Mouse (Mus musculus) myocyte (in vitro differentiated cells): ENCODE measurements around the gene Dctpp1. TPM values are rescaled to one million over a fixed set of nuclear protein-coding genes. Genes with fewer than 3 reads are reported as not detected.
A peak's percentile ranks its signal among the peaks of the same experiment; 100 is the strongest.

Experiments
- H3K27me3 ChIP-seq: one replicate; pipeline ENCODE4 v1.6.1; 2011; ENCODE audit not compliant: control insufficient read depth, insufficient read depth, insufficient read length
- H3K36me3 ChIP-seq: one replicate; pipeline ENCODE4 v1.6.1; 2011; ENCODE audit not compliant: control insufficient read depth, insufficient read depth
- H3K4me2 ChIP-seq: one replicate; pipeline ENCODE4 v1.6.1; 2011; ENCODE audit warnings: low read depth, control low read depth
- H3K4me3 ChIP-seq: one replicate; pipeline ENCODE4 v1.5.1; 2011; ENCODE audit warnings: mild to moderate bottlenecking, control low read depth, moderate library complexity
- H3K79me2 ChIP-seq: one replicate; pipeline ENCODE4 v1.6.1; 2011; ENCODE audit not compliant: control insufficient read depth, insufficient read depth
- H3ac ChIP-seq: one replicate; pipeline ENCODE4 v1.6.1; 2011; ENCODE audit not compliant: control insufficient read depth, insufficient read length
- CEBPB ChIP-seq: IDR thresholded peaks from 2 replicates; pipeline ENCODE4 v1.6.1; 2011; ENCODE audit warnings: mild to moderate bottlenecking, moderate library complexity; ENCODE audit not compliant: poor library complexity, insufficient read depth, severe bottlenecking
- E2F4 ChIP-seq: IDR thresholded peaks from one replicate; pipeline ENCODE4 v1.6.1; 2011; ENCODE audit warnings: mild to moderate bottlenecking, control low read depth, moderate library complexity; ENCODE audit not compliant: insufficient read depth
- MAX ChIP-seq: IDR thresholded peaks from one replicate; pipeline ENCODE4 v1.6.1; 2011; ENCODE audit warnings: low read depth, mild to moderate bottlenecking, control low read depth
- MYOD1 ChIP-seq, 3 experiments: IDR thresholded peaks; one replicate each; pipeline ENCODE4 v1.6.1; 2011; ENCODE audit warnings: control low read depth in 2 of 3, low read depth in 2 of 3, mild to moderate bottlenecking in 2 of 3, moderate library complexity in 1 of 3; ENCODE audit not compliant: insufficient read length in 2 of 3, control insufficient read depth in 1 of 3
- MYOG ChIP-seq, 3 experiments: IDR thresholded peaks; one replicate each; pipeline ENCODE4 v1.6.1; 2011; ENCODE audit warnings: control low read depth in 2 of 3, low read depth in 2 of 3, mild to moderate bottlenecking in 2 of 3; ENCODE audit not compliant: insufficient read length in 2 of 3, control insufficient read depth in 1 of 3, insufficient read depth in 1 of 3
- POLR2A ChIP-seq: IDR thresholded peaks from one replicate; pipeline ENCODE4 v1.6.1; 2011; ENCODE audit warnings: low read depth, mild to moderate bottlenecking, control low read depth, moderate library complexity; ENCODE audit not compliant: insufficient read length
- POLR2AphosphoS2 ChIP-seq: IDR thresholded peaks from one replicate; pipeline ENCODE4 v1.6.1; 2011; ENCODE audit warnings: low read depth, control low read depth; ENCODE audit not compliant: insufficient read length
- REST ChIP-seq: IDR thresholded peaks from one replicate; pipeline ENCODE4 v1.6.1; 2011; ENCODE audit warnings: mild to moderate bottlenecking, control low read depth, moderate library complexity; ENCODE audit not compliant: insufficient read depth, insufficient read length
- SRF ChIP-seq: IDR thresholded peaks from one replicate; pipeline ENCODE4 v1.6.1; 2011; ENCODE audit warnings: low read depth; ENCODE audit not compliant: control insufficient read depth, insufficient read length
- TCF12 ChIP-seq: IDR thresholded peaks from one replicate; pipeline ENCODE4 v1.6.1; 2011; ENCODE audit warnings: mild to moderate bottlenecking, control low read depth; ENCODE audit not compliant: poor library complexity, insufficient read depth, severe bottlenecking
- TCF3 ChIP-seq: IDR thresholded peaks from one replicate; pipeline ENCODE4 v1.6.1; 2011; ENCODE audit warnings: low read depth, control low read depth; ENCODE audit not compliant: insufficient read length
- USF1 ChIP-seq: IDR thresholded peaks from one replicate; pipeline ENCODE4 v1.6.1; 2011; ENCODE audit warnings: low read depth, mild to moderate bottlenecking, control low read depth, moderate library complexity
- polyA plus RNA-seq: library from polyadenylated mRNA; unstranded; fragments of >200 nt; fragmentation: generic; extraction: Trizol; gene quantifications from one replicate; pipeline ENCODE4 v1.2.1, GENCODE M21; 2012; ENCODE audit warnings: missing spikeins

Dctpp1 gene
- polyA plus RNA-seq, 1 experiment, result 76.9 TPM

DNA sequence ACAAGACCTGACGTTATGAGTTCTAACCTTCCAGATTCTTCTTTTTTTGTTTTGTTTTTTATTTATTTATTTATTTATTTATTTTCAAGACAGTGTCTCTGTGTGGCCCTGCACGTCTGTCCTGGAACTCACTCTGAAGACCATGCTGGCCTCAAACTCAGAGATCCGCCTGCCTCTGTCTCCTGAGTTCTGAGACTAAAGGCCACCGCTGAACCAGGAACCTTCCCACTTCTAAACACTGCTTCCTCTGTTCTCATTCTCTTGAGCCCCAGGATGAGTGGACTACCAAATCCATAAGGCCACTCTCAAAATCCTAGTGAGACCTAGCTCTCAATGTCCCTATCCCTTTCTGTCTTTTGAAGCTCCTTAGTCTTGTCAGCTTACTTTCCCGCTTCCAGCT lies 50.7 kb downstream of the Dctpp1 start:
- H3K36me3 ChIP-seq, result peaks cover 3% of the 10 kb centered on the region
- H3K4me3 ChIP-seq, result peak overlapping the region; percentile 60
- no peak for TF ChIP-seq SRF
- no peak for TF ChIP-seq REST
- no peak for TF ChIP-seq USF1
- TF ChIP-seq MYOG (IDR thresholded peaks at IDR 0.05; ENCODE audit: control insufficient read depth in 1 of 3, insufficient read depth in 1 of 3, insufficient read length in 2 of 3, low read depth in 2 of 3), result no peak
- no peak for TF ChIP-seq E2F4
- TF ChIP-seq POLR2AphosphoS2, result no peak
- no peak for TF ChIP-seq CEBPB
- no peak for TF ChIP-seq POLR2A
- no peak for TF ChIP-seq MAX
- no peak for TF ChIP-seq TCF12
- no peak for TF ChIP-seq MYOD1 (IDR thresholded peaks at IDR 0.05; ENCODE audit: control insufficient read depth in 1 of 3, insufficient read length in 2 of 3, low read depth in 2 of 3)
- no peak for TF ChIP-seq TCF3

DNA sequence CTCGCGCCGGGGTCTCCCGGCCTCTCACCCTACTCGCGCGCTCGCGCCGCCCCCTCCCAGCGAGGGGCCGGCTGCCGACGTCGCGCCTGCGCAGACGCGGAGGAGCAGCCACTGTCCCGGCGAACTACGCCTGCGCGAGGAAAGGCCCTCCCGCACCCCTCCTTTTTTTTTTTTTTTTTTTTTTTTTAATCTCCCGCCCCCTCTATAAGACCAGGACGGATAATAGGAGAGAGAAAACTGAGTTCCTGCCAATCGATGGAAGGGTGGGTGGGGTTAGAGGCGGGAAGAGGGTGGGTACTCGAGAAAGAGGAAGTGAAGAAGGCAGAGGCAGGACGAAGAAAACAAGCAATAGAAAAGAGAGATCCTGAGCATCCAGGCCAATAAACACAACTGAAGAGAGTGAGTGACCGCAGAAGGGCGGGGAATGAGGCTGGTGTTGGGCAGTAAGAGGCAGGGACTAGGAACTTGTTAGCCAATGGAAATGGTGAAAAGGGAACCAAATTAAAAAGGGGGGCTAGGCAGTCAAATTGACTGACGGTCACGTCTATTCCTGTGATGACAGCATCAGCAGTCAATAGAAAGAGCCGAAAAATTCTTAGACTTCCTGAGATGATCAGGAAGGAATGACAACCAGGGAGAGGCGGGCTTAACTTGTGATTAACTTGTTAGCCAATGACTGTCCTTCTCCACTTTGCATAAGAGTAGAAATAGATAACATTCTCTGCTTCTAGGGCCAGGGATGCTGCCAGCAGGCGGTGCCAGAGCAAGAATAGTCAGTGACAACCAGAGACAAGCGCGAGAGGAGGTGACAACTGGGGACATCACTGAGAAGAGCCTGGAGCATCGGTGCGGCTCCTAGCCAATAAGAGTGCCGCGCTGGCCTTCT lies 51.7 kb downstream of the Dctpp1 start, which contains the start of gene Mylpf:
Gene Mylpf (plus strand): TSS at position 338 of the 886 bp plus-strand sequence.
- Histone ChIP-seq H3K4me3 (peak within 1 kb of the TSS; percentile 97), H3K36me3 (peaks cover 8% of the 10 kb centered on the region), H3K4me2 (peak within 1 kb of the TSS; percentile 76), H3ac (peak within 1 kb of the TSS; percentile 80), H3K27me3 (no peaks in the 10 kb centered on the region), H3K79me2 (peaks cover 48% of the 10 kb centered on the region)
- TF ChIP-seq E2F4 (no peak), MYOG (IDR thresholded peaks at IDR 0.05; ENCODE audit: control insufficient read depth in 1 of 3, insufficient read depth in 1 of 3, insufficient read length in 2 of 3, low read depth in 2 of 3) (peak in 1 of 3 experiments; percentile 64), SRF (no peak), TCF12 (no peak), POLR2AphosphoS2 (peak; percentile 90), MAX (no peak), USF1 (no peak), MYOD1 (IDR thresholded peaks at IDR 0.05; ENCODE audit: control insufficient read depth in 1 of 3, insufficient read length in 2 of 3, low read depth in 2 of 3) (peak in 1 of 3 experiments; percentile 49), POLR2A (peak; percentile 90), CEBPB (no peak)

More for the DNA sequence above, 50.7 kb downstream of the Dctpp1 start:
- Histone ChIP-seq H3K4me2 (peak overlapping the region; percentile 68), H3K27me3 (no peaks in the 10 kb centered on the region), H3ac (no peak overlapping the region), H3K79me2 (peaks cover 38% of the 10 kb centered on the region)

DNA sequence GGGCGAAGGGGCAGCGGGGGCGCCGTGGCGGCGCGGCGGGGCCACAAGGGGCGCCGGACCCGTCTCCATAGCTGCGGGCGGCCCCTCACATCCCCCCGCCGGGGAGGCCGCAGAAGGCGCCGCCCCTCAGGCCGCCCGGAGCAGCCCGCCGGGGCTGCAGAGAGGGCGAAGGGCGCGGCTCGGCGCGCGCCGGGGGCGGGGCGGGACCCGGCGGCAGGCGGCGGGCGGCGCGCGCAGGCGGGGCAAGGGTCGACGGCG lies 52.3 kb downstream of the Dctpp1 start, which contains the start of gene Tbc1d10b:
Gene Tbc1d10b (minus strand): TSS at position 174 of the 258 bp plus-strand sequence.
- Histone ChIP-seq H3K79me2 (peaks cover 54% of the 10 kb centered on the region), H3ac (peak within 1 kb of the TSS; percentile 80), H3K4me2 (peak within 1 kb of the TSS; percentile 76), H3K4me3 (peak within 1 kb of the TSS; percentile 97), H3K27me3 (no peaks in the 10 kb centered on the region), H3K36me3 (peaks cover 13% of the 10 kb centered on the region)
- no peak for TF ChIP-seq MYOG (IDR thresholded peaks at IDR 0.05; ENCODE audit: control insufficient read depth in 1 of 3, insufficient read depth in 1 of 3, insufficient read length in 2 of 3, low read depth in 2 of 3)
- peak; percentile 54 for TF ChIP-seq POLR2A
- no peak for TF ChIP-seq MAX
- TF ChIP-seq USF1, result no peak

DNA sequence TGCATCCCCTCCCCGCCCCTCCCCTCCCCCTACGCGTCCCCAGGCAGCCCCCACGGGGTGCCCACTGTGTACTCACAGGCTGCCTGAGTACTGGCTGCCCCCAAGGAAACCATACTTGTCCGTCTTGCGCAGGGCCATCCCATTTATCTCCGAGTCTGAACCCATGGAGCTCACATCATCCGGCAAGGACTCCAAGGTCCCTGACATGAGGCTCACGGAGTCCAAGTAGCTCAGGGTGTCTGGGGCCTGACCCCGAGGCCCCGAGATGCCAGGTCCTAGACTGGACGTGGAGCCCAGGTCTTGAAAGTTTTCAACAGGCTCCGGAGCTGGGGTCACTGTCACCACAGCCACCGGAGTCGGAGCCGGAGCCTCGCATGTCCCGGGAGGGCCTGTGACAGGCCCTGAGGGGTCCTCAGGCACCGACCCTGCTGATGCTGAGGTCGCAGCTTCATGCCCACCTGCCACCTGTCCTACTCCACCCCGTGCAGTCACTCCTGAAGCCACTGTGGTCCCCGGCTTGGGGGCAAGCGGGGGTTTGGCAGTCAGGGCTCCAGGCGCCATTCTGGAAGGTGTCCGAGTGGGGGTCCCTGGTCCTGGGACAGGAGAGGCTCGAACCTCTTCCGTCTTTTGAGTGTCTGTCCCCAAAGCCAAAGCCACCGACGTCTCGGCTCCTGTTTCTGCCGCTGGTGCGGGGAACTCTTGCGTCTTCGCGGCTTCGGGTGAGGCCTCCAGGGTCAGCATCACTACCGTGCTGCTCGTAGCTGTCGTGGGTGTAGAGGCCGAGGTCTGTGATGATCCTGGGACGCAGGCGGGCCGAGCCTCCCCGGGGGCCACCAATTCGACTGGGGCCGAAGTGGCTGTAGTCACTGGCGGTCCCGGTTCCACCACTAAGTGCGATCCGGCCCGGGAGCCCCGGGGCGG lies 52.9 kb downstream of the Dctpp1 start:
- Histone ChIP-seq H3K36me3 (peaks cover 19% of the 10 kb centered on the region), H3ac (peak overlapping the region; percentile 80), H3K4me2 (peak overlapping the region; percentile 76), H3K4me3 (peak overlapping the region; percentile 97), H3K79me2 (peaks cover 60% of the 10 kb centered on the region), H3K27me3 (no peaks in the 10 kb centered on the region)
- peak in 1 of 3 experiments; percentile 23 for TF ChIP-seq MYOD1 (IDR thresholded peaks at IDR 0.05; ENCODE audit: control insufficient read depth in 1 of 3, insufficient read length in 2 of 3, low read depth in 2 of 3)
- TF ChIP-seq MAX, result no peak
- TF ChIP-seq MYOG (IDR thresholded peaks at IDR 0.05; ENCODE audit: control insufficient read depth in 1 of 3, insufficient read depth in 1 of 3, insufficient read length in 2 of 3, low read depth in 2 of 3), result peak in 1 of 3 experiments; percentile 1
- TF ChIP-seq USF1, result no peak

Other genes with a start within 250 kb of the Dctpp1 start
- gene Mvp, start 246.1 kb downstream of the Dctpp1 start, polyA plus RNA-seq, result 111 TPM
- gene Pagr1b, start 244.2 kb downstream of the Dctpp1 start, polyA plus RNA-seq, result 0.95 TPM
- gene Pagr1a, start 243.4 kb downstream of the Dctpp1 start, polyA plus RNA-seq, result 8.1 TPM
- gene Gm42742, start 239.6 kb downstream of the Dctpp1 start, polyA plus RNA-seq, result 37.7 TPM
- gene Prrt2, start 239.5 kb downstream of the Dctpp1 start, polyA plus RNA-seq, result not detected
- 115 TPM for gene Maz, start 233.7 kb downstream of the Dctpp1 start, polyA plus RNA-seq
- 29.9 TPM for gene Kif22, start 218.2 kb downstream of the Dctpp1 start, polyA plus RNA-seq
- not detected for gene Zg16, start 173.4 kb downstream of the Dctpp1 start, polyA plus RNA-seq
- 45.0 TPM for gene AI467606, start 169.3 kb downstream of the Dctpp1 start, polyA plus RNA-seq
- 0.04 TPM for gene Qprt, start 138.5 kb downstream of the Dctpp1 start, polyA plus RNA-seq
- 21.7 TPM for gene Spn, start 122.9 kb downstream of the Dctpp1 start, polyA plus RNA-seq
- 58.3 TPM for gene Cd2bp2, start 64.7 kb downstream of the Dctpp1 start, polyA plus RNA-seq
- gene Tbc1d10b, start 52.2 kb downstream of the Dctpp1 start, polyA plus RNA-seq, result 62.8 TPM
- gene Mylpf, start 51.8 kb downstream of the Dctpp1 start, polyA plus RNA-seq, result 10,881 TPM
- 11.4 TPM for gene Zfp553, start 27.6 kb downstream of the Dctpp1 start, polyA plus RNA-seq
- 2.2 TPM for gene Sept1, start 27.6 kb downstream of the Dctpp1 start, polyA plus RNA-seq
- 34.9 TPM for gene Zfp771, start 16.4 kb downstream of the Dctpp1 start, polyA plus RNA-seq
- 17.2 TPM for gene Sephs2, start 13.3 kb upstream of the Dctpp1 start, polyA plus RNA-seq
- gene Itgal, start 35.6 kb upstream of the Dctpp1 start, polyA plus RNA-seq, result 0.16 TPM
- 17.3 TPM for gene Zfp768, start 84.9 kb upstream of the Dctpp1 start, polyA plus RNA-seq
- gene Zfp747, start 115.3 kb upstream of the Dctpp1 start, polyA plus RNA-seq, result 3.6 TPM
- gene 9130019O22Rik, start 126.5 kb upstream of the Dctpp1 start, polyA plus RNA-seq, result 0.34 TPM
- gene E430018J23Rik, start 132.9 kb upstream of the Dctpp1 start, polyA plus RNA-seq, result 3.0 TPM
- 1.2 TPM for gene Zfp764, start 146.1 kb upstream of the Dctpp1 start, polyA plus RNA-seq
- gene Zfp688, start 161.4 kb upstream of the Dctpp1 start, polyA plus RNA-seq, result 11.6 TPM
- gene Zfp689, start 188.4 kb upstream of the Dctpp1 start, polyA plus RNA-seq, result 2.1 TPM
- 26.5 TPM for gene Prr14, start 198.9 kb upstream of the Dctpp1 start, polyA plus RNA-seq
- gene Fbrs, start 218.5 kb upstream of the Dctpp1 start, polyA plus RNA-seq, result 21.2 TPM